Mouse (Mus musculus) hindbrain, embryonic 11.5 days (tissue): ENCODE results near the gene Olfr1220. TPM values are rescaled to one million over a fixed set of nuclear protein-coding genes. Genes with fewer than 3 reads are reported as not detected.

Source experiments
- polyA plus RNA-seq: library from polyadenylated mRNA; unstranded; fragments of >200 nt; fragmentation: Nextera tagmentation; extraction: Ambion mirVana; gene quantifications from 2 replicates; pipeline ENCODE4 v1.2.1, GENCODE M21; 2014

The Olfr1220 gene
- polyA plus RNA-seq, 1 experiment from 2014 or later, result not detected

Other genes with a start within 250 kb of the Olfr1220 start
- not detected in 2 replicates for gene Olfr1206, start 243.6 kb downstream of the Olfr1220 start, polyA plus RNA-seq
- not detected in 2 replicates for gene Olfr1208, start 204.5 kb downstream of the Olfr1220 start, polyA plus RNA-seq
- not detected in 2 replicates for gene Olfr1209, start 191.7 kb downstream of the Olfr1220 start, polyA plus RNA-seq
- not detected in 2 replicates for gene Olfr1211, start 168.7 kb downstream of the Olfr1220 start, polyA plus RNA-seq
- gene Olfr1212, start 152.9 kb downstream of the Olfr1220 start, polyA plus RNA-seq, result not detected in 2 replicates
- gene Gm13762, start 126.6 kb downstream of the Olfr1220 start, polyA plus RNA-seq, result not detected in 2 replicates
- gene Olfr1214, start 114.2 kb downstream of the Olfr1220 start, polyA plus RNA-seq, result not detected in 2 replicates
- gene Olfr1215, start 99.9 kb downstream of the Olfr1220 start, polyA plus RNA-seq, result not detected in 2 replicates
- gene Olfr1216, start 88.5 kb downstream of the Olfr1220 start, polyA plus RNA-seq, result not detected in 2 replicates
- gene Olfr1217, start 74.8 kb downstream of the Olfr1220 start, polyA plus RNA-seq, result not detected in 2 replicates
- gene Olfr1218, start 45.6 kb downstream of the Olfr1220 start, polyA plus RNA-seq, result not detected in 2 replicates
- gene Olfr1219, start 23.3 kb downstream of the Olfr1220 start, polyA plus RNA-seq, result not detected in 2 replicates
- not detected in 2 replicates for gene Olfr1221, start 10.4 kb upstream of the Olfr1220 start, polyA plus RNA-seq
- not detected in 2 replicates for gene Olfr1222, start 26.2 kb upstream of the Olfr1220 start, polyA plus RNA-seq
- not detected in 2 replicates for gene Olfr1223, start 44.7 kb upstream of the Olfr1220 start, polyA plus RNA-seq
- gene Olfr1224-ps1, start 57.3 kb upstream of the Olfr1220 start, polyA plus RNA-seq, result not detected in 2 replicates
- gene Olfr1225, start 67.8 kb upstream of the Olfr1220 start, polyA plus RNA-seq, result not detected in 2 replicates
- gene Olfr1226, start 93.2 kb upstream of the Olfr1220 start, polyA plus RNA-seq, result not detected in 2 replicates
- gene Olfr1228, start 147.2 kb upstream of the Olfr1220 start, polyA plus RNA-seq, result not detected in 2 replicates
- gene Olfr1229, start 181.2 kb upstream of the Olfr1220 start, polyA plus RNA-seq, result not detected in 2 replicates
- gene Olfr1230, start 190.4 kb upstream of the Olfr1220 start, polyA plus RNA-seq, result not detected in 2 replicates
- not detected in 2 replicates for gene Olfr1231, start 200.2 kb upstream of the Olfr1220 start, polyA plus RNA-seq
- gene Olfr1232, start 222.8 kb upstream of the Olfr1220 start, polyA plus RNA-seq, result not detected in 2 replicates
- gene Olfr1233, start 235.6 kb upstream of the Olfr1220 start, polyA plus RNA-seq, result not detected in 2 replicates